Mouse (Mus musculus) liver, embryonic 14.5 days (tissue): ENCODE data around the gene Kcnj10. TPM values are rescaled to one million over a fixed set of nuclear protein-coding genes. Genes with fewer than 3 reads are reported as not detected.

Experiments used
- ATAC-seq: fragments of 200-750 bp; cut with Nextera tagmentation; 2 replicates; pipeline ENCODE4 v1.8.0; 2017; ENCODE audit warnings: moderate number of reproducible peaks, mild to moderate bottlenecking, moderate library complexity; ENCODE audit not compliant: insufficient read depth
- DNase-seq, 3 experiments: peaks; one replicate each; pipeline ENCODE4 v3.0.0-alpha.2; 2012 to 2013; ENCODE audit warnings: low read depth in 3 of 3, low spot score in 3 of 3
- H3K27ac ChIP-seq: fragments of 300-500 bp; sonication (generic); 2 replicates; pipeline ENCODE4 v1.5.1; 2014; ENCODE audit warnings: moderate library complexity, mild to moderate bottlenecking, control low read depth, inconsistent platforms
- H3K27me3 ChIP-seq: fragments of 300-500 bp; sonication (generic); 2 replicates; pipeline ENCODE4 v1.6.1; 2014; ENCODE audit warnings: mild to moderate bottlenecking, low read length, moderate library complexity; ENCODE audit not compliant: control insufficient read depth, insufficient read depth
- H3K36me3 ChIP-seq: fragments of 300-500 bp; sonication (generic); replicated peaks from 2 replicates; pipeline ENCODE4 v1.6.1; 2014; ENCODE audit warnings: low read depth; ENCODE audit not compliant: control insufficient read depth, insufficient read depth
- H3K4me1 ChIP-seq, 2 experiments: fragments of 200-500 bp in 1 of 2; fragments of 300-500 bp in 1 of 2; sonication (generic) in 1 of 2; replicated peaks; 2 replicates each; pipeline ENCODE4 v1.6.1; 2012 to 2014; ENCODE audit warnings: antibody characterized with exemption in 1 of 2, inconsistent platforms in 1 of 2, low read length in 1 of 2; ENCODE audit not compliant: control insufficient read depth in 2 of 2, insufficient read depth in 2 of 2
- H3K4me2 ChIP-seq: fragments of 300-500 bp; sonication (generic); 2 replicates; pipeline ENCODE4 v1.6.1; 2014; ENCODE audit warnings: low read depth, mild to moderate bottlenecking, control low read depth, moderate library complexity
- H3K4me3 ChIP-seq, 2 experiments: fragments of 200-500 bp in 1 of 2; fragments of 300-500 bp in 1 of 2; sonication (generic) in 1 of 2; 2 replicates each; pipeline ENCODE4 v1.5.1; 2012 to 2014; ENCODE audit warnings: low read depth in 2 of 2, low read length in 2 of 2, mild to moderate bottlenecking in 2 of 2, control low read depth in 1 of 2, inconsistent platforms in 1 of 2, moderate library complexity in 1 of 2; ENCODE audit not compliant: insufficient read depth in 1 of 2
- H3K9ac ChIP-seq: fragments of 300-500 bp; sonication (generic); replicated peaks from 2 replicates; pipeline ENCODE4 v1.6.1; 2014; ENCODE audit warnings: mild to moderate bottlenecking, control low read depth, moderate library complexity
- H3K9me3 ChIP-seq: fragments of 300-500 bp; sonication (generic); 2 replicates; pipeline ENCODE4 v1.6.1; 2016; ENCODE audit warnings: low read length, mixed read lengths; ENCODE audit not compliant: control insufficient read depth
- CTCF ChIP-seq: IDR thresholded peaks from 2 replicates; pipeline ENCODE4 v1.5.1; 2016; ENCODE audit warnings: antibody characterized with exemption, low read depth, control low read depth
- EP300 ChIP-seq: IDR thresholded peaks from 2 replicates; pipeline ENCODE4 v1.6.1; 2016; ENCODE audit warnings: antibody characterized with exemption, low read depth
- WGBS: fragments of 180-500 bp; shearing (Covaris S2); extraction: QIAGEN DNeasy Blood & Tissue Kit; methylation state at CpG from one replicate; pipeline ENCODE4 v1.1.7; 2014; ENCODE audit not compliant: insufficient replicate concordance; 5-methylcytosine and 5-hydroxymethylcytosine counted together
- polyA plus RNA-seq, 2 experiments: library from polyadenylated mRNA; depleted of rRNA in 1 of 2; stranded (reverse) in 1 of 2; unstranded in 1 of 2; fragments of >200 nt; fragmentation: Nextera tagmentation in 1 of 2; extraction: Ambion mirVana in 1 of 2; gene quantifications; 2 replicates each; pipeline versions ENCODE4 v1.2.1 to v1.2.3; 2012 to 2014

Kcnj10 gene
- polyA plus RNA-seq, 2 experiments, result 0.04 to 0.17 TPM

- TF ChIP-seq EP300 (no peak), CTCF (no peak)
- no peaks in the 10 kb centered on the region for H3K9me3 ChIP-seq
- 15% methylated on average over 16 of the region's 16 CpGs for WGBS
- ATAC-seq (no peak), DNase-seq (no peak)
- no peak within 1 kb of the TSS for H3K27ac ChIP-seq
- no peaks in the 10 kb centered on the region for H3K36me3 ChIP-seq
- H3K4me3 ChIP-seq, result no peak within 1 kb of the TSS
- peaks cover 3% of the 10 kb centered on the region; the same call in 1 of the 2 replicates for H3K27me3 ChIP-seq
- H3K9ac ChIP-seq, result no peak within 1 kb of the TSS
- no peak within 1 kb of the TSS for H3K4me2 ChIP-seq
- H3K4me1 ChIP-seq, result peaks cover 0 to 3% of the 10 kb centered on the region in 2 experiments; a peak in 1 of 4 replicates
Measured at GRCm38 (mm10) chr1:172297611-172298537, 43.1 kb upstream of the Kcnj10 start, which contains the start of gene Atp1a2. TSS of gene Atp1a2 (minus strand) at chr1:172298064.

GRCm38 (mm10) chr1:172299528-172299927 lies 41.5 kb upstream of the Kcnj10 start:
- no peak for DNase-seq
- Histone ChIP-seq H3K27me3 (peaks cover 3% of the 10 kb centered on the region; the same call in 1 of the 2 replicates), H3K4me3 (no peak overlapping the region), H3K4me1 (peaks cover 0 to 13% of the 10 kb centered on the region in 2 experiments), H3K36me3 (no peaks in the 10 kb centered on the region), H3K4me2 (no peak overlapping the region), H3K9me3 (no peaks in the 10 kb centered on the region), H3K9ac (no peak overlapping the region), H3K27ac (no peak overlapping the region)
- 56% methylated on average over 7 of the region's 7 CpGs for WGBS
- ATAC-seq, result no peak
- TF ChIP-seq CTCF (no peak), EP300 (no peak)

- 45% methylated on average over 5 of the region's 5 CpGs for WGBS
- no peak for ATAC-seq
- DNase-seq, result no peak
Measured at GRCm38 (mm10) chr1:172300247-172300646, 40.8 kb upstream of the Kcnj10 start.

GRCm38 (mm10) chr1:172301180-172301579 lies 39.8 kb upstream of the Kcnj10 start:
- WGBS, result 62% methylated on average over 12 of the region's 12 CpGs
- Histone ChIP-seq H3K4me3 (no peak overlapping the region), H3K9ac (no peak overlapping the region), H3K27me3 (peaks cover 3% of the 10 kb centered on the region; the same call in 1 of the 2 replicates), H3K4me1 (peaks cover 5 to 27% of the 10 kb centered on the region in 2 experiments), H3K27ac (no peak overlapping the region), H3K9me3 (no peaks in the 10 kb centered on the region), H3K4me2 (no peak overlapping the region), H3K36me3 (no peaks in the 10 kb centered on the region)
- ATAC-seq (no peak), DNase-seq (no peak)
- TF ChIP-seq CTCF, result no peak
- no peak for TF ChIP-seq EP300

More at GRCm38 (mm10) chr1:172300247-172300646, 40.8 kb upstream of the Kcnj10 start:
- H3K4me2 ChIP-seq, result no peak overlapping the region
- no peaks in the 10 kb centered on the region for H3K36me3 ChIP-seq
- H3K4me3 ChIP-seq, result no peak overlapping the region
- H3K9me3 ChIP-seq, result no peaks in the 10 kb centered on the region
- H3K27me3 ChIP-seq, result peaks cover 3% of the 10 kb centered on the region; the same call in 1 of the 2 replicates
- H3K9ac ChIP-seq, result no peak overlapping the region
- H3K27ac ChIP-seq, result no peak overlapping the region
- H3K4me1 ChIP-seq, result peaks cover 5 to 19% of the 10 kb centered on the region in 2 experiments
- TF ChIP-seq CTCF (no peak), EP300 (no peak)

GRCm38 (mm10) chr1:172302311-172302710 lies 38.7 kb upstream of the Kcnj10 start:
- peaks cover 3% of the 10 kb centered on the region; the same call in 1 of the 2 replicates for H3K27me3 ChIP-seq
- no peak overlapping the region for H3K4me3 ChIP-seq
- H3K9me3 ChIP-seq, result no peaks in the 10 kb centered on the region
- 29% methylated on average over 3 of the region's 3 CpGs for WGBS
- DNase-seq, result no peak
- H3K27ac ChIP-seq, result no peak overlapping the region
- no peak for ATAC-seq
- TF ChIP-seq CTCF, result no peak
- TF ChIP-seq EP300, result no peak
- no peak overlapping the region for H3K4me2 ChIP-seq
- H3K36me3 ChIP-seq, result no peaks in the 10 kb centered on the region
- no peak overlapping the region for H3K9ac ChIP-seq
- peaks cover 5 to 30% of the 10 kb centered on the region in 2 experiments for H3K4me1 ChIP-seq
